Mouse (Mus musculus) stomach, embryonic 16.5 days (tissue): ENCODE data around the gene Olfr1202. TPM values are rescaled to one million over a fixed set of nuclear protein-coding genes. Genes with fewer than 3 reads are reported as not detected.

Experiments
- ATAC-seq: fragments of 200-750 bp; cut with Nextera tagmentation; 2 replicates; pipeline ENCODE4 v1.8.0; 2017; ENCODE audit warnings: moderate number of reproducible peaks, moderate TSS enrichment; ENCODE audit not compliant: insufficient read depth, low FRiP score
- H3K27ac ChIP-seq: fragments of 300-500 bp; sonication (generic); 2 replicates; pipeline ENCODE4 v1.5.1; 2014; ENCODE audit warnings: low read length
- H3K27me3 ChIP-seq: fragments of 300-500 bp; sonication (generic); 2 replicates; pipeline ENCODE4 v1.6.1; 2014; ENCODE audit warnings: low read length, control low read depth, mixed read lengths; ENCODE audit not compliant: control insufficient read depth, insufficient read depth
- H3K36me3 ChIP-seq: fragments of 300-500 bp; sonication (generic); 2 replicates; pipeline ENCODE4 v1.6.1; 2014; ENCODE audit warnings: low read length; ENCODE audit not compliant: control insufficient read depth, insufficient read depth
- H3K4me1 ChIP-seq: fragments of 300-500 bp; sonication (generic); 2 replicates; pipeline ENCODE4 v1.6.1; 2014; ENCODE audit warnings: low read length, control low read depth, mixed read lengths; ENCODE audit not compliant: control insufficient read depth, insufficient read depth
- H3K4me2 ChIP-seq: fragments of 300-500 bp; sonication (generic); 2 replicates; pipeline ENCODE4 v1.6.1; 2014; ENCODE audit warnings: low read depth, low read length, mixed read lengths
- H3K4me3 ChIP-seq: fragments of 300-500 bp; sonication (generic); replicated peaks from 2 replicates; pipeline ENCODE4 v1.5.1; 2014; ENCODE audit warnings: mild to moderate bottlenecking, low read length
- H3K9ac ChIP-seq: fragments of 300-500 bp; sonication (generic); 2 replicates; pipeline ENCODE4 v1.6.1; 2014; ENCODE audit warnings: low read length
- H3K9me3 ChIP-seq: fragments of 300-500 bp; sonication (generic); replicated peaks from 2 replicates; pipeline ENCODE4 v1.6.1; 2016; ENCODE audit warnings: low read length, control low read depth; ENCODE audit not compliant: control insufficient read depth
- WGBS: fragments of 180-500 bp; shearing (Covaris S2); extraction: QIAGEN DNeasy Blood & Tissue Kit; methylation state at CpG from one replicate; pipeline ENCODE4 v1.1.7; 2014; 5-methylcytosine and 5-hydroxymethylcytosine counted together
- polyA plus RNA-seq: library from polyadenylated mRNA; unstranded; fragments of >200 nt; fragmentation: Nextera tagmentation; extraction: Ambion mirVana; gene quantifications from 2 replicates; pipeline ENCODE4 v1.2.1, GENCODE M21; 2015

Gene Olfr1202
- not detected in 2 replicates for polyA plus RNA-seq

GRCm38 (mm10) chr2:88814196-88814595, at the start of gene Olfr1202:
Gene Olfr1202 (plus strand): TSS chr2:88814496.
- H3K9me3 ChIP-seq = no peaks in the 10 kb centered on the region
- WGBS = 80% methylated on average over 1 of the region's 1 CpGs
- H3K27me3 ChIP-seq = no peaks in the 10 kb centered on the region
- no peak within 1 kb of the TSS for H3K27ac ChIP-seq
- no peak within 1 kb of the TSS for H3K9ac ChIP-seq
- ATAC-seq = no peak
- no peak within 1 kb of the TSS for H3K4me2 ChIP-seq
- no peaks in the 10 kb centered on the region for H3K4me1 ChIP-seq
- no peak within 1 kb of the TSS for H3K4me3 ChIP-seq
- no peaks in the 10 kb centered on the region for H3K36me3 ChIP-seq

- H3K4me3 ChIP-seq = no peak within 1 kb of the TSS
- no peak within 1 kb of the TSS for H3K9ac ChIP-seq
- H3K4me2 ChIP-seq = no peak within 1 kb of the TSS
- WGBS = 65% methylated on average over 2 of the region's 2 CpGs
- no peak for ATAC-seq
- no peak within 1 kb of the TSS for H3K27ac ChIP-seq
- H3K27me3 ChIP-seq = no peaks in the 10 kb centered on the region
- H3K4me1 ChIP-seq = no peaks in the 10 kb centered on the region
- no peaks in the 10 kb centered on the region for H3K9me3 ChIP-seq
- no peaks in the 10 kb centered on the region for H3K36me3 ChIP-seq
These were observed 43.9 kb upstream of the Olfr1202 start, which contains the start of gene Olfr1200 for GRCm38 (mm10) chr2:88770388-88770787. Gene Olfr1200 (minus strand): TSS chr2:88770488.

- Histone ChIP-seq H3K4me3 (no peak within 1 kb of the TSS), H3K9me3 (no peaks in the 10 kb centered on the region), H3K36me3 (no peaks in the 10 kb centered on the region), H3K27ac (no peak within 1 kb of the TSS), H3K27me3 (no peaks in the 10 kb centered on the region), H3K4me2 (no peak within 1 kb of the TSS), H3K4me1 (no peaks in the 10 kb centered on the region), H3K9ac (no peak within 1 kb of the TSS)
- ATAC-seq = no peak
- 73% methylated on average over 6 of the region's 6 CpGs for WGBS
These were observed 21.6 kb upstream of the Olfr1202 start, which contains the start of gene Olfr1201 for GRCm38 (mm10) chr2:88792736-88793135. Gene Olfr1201 (plus strand): TSS chr2:88793036.

GRCm38 (mm10) chr2:88829437-88829836, 15.1 kb downstream of the Olfr1202 start, which contains the start of gene Olfr1205:
Gene Olfr1205 (plus strand): TSS chr2:88829737.
- no peak for ATAC-seq
- Histone ChIP-seq H3K9ac (no peak within 1 kb of the TSS), H3K4me3 (no peak within 1 kb of the TSS), H3K4me1 (no peaks in the 10 kb centered on the region), H3K27me3 (no peaks in the 10 kb centered on the region), H3K36me3 (no peaks in the 10 kb centered on the region), H3K4me2 (no peak within 1 kb of the TSS), H3K27ac (no peak within 1 kb of the TSS), H3K9me3 (no peaks in the 10 kb centered on the region)
- 91% methylated on average over 2 of the region's 2 CpGs for WGBS

- no peaks in the 10 kb centered on the region for H3K4me1 ChIP-seq
- WGBS = 43% methylated on average over 2 of the region's 2 CpGs
- no peak overlapping the region for H3K4me2 ChIP-seq
- no peaks in the 10 kb centered on the region for H3K27me3 ChIP-seq
- H3K9me3 ChIP-seq = no peaks in the 10 kb centered on the region
- no peaks in the 10 kb centered on the region for H3K36me3 ChIP-seq
- no peak overlapping the region for H3K4me3 ChIP-seq
- no peak for ATAC-seq
- H3K9ac ChIP-seq = no peak overlapping the region
- H3K27ac ChIP-seq = no peak overlapping the region
These were observed 24.2 kb downstream of the Olfr1202 start for GRCm38 (mm10) chr2:88838477-88838876.

- Histone ChIP-seq H3K4me2 (no peak within 1 kb of the TSS), H3K36me3 (no peaks in the 10 kb centered on the region), H3K27me3 (no peaks in the 10 kb centered on the region), H3K9me3 (no peaks in the 10 kb centered on the region), H3K27ac (no peak within 1 kb of the TSS), H3K4me3 (no peak within 1 kb of the TSS), H3K4me1 (no peaks in the 10 kb centered on the region), H3K9ac (no peak within 1 kb of the TSS)
- whole genome bisulfite sequencing = 89% methylated on average over 1 of the region's 1 CpGs
- no peak for ATAC-seq
These were observed 34.7 kb downstream of the Olfr1202 start, which contains the start of gene Olfr1204 for GRCm38 (mm10) chr2:88848992-88849391. Gene Olfr1204 (plus strand): TSS chr2:88849292.

GRCm38 (mm10) chr2:88862931-88863330, 48.6 kb downstream of the Olfr1202 start, which contains the start of gene Olfr1206:
Gene Olfr1206 (plus strand): TSS chr2:88863231.
- WGBS = 66% methylated on average over 2 of the region's 2 CpGs
- no peak within 1 kb of the TSS for H3K4me3 ChIP-seq
- ATAC-seq = no peak
- no peak within 1 kb of the TSS for H3K27ac ChIP-seq
- H3K27me3 ChIP-seq = no peaks in the 10 kb centered on the region
- no peak within 1 kb of the TSS for H3K4me2 ChIP-seq
- H3K9me3 ChIP-seq = no peaks in the 10 kb centered on the region
- no peak within 1 kb of the TSS for H3K9ac ChIP-seq
- no peaks in the 10 kb centered on the region for H3K4me1 ChIP-seq
- H3K36me3 ChIP-seq = no peaks in the 10 kb centered on the region

Other genes starting within 250 kb of the Olfr1202 start
- gene Olfr1189, start 228.0 kb upstream of the Olfr1202 start, polyA plus RNA-seq = not detected in 2 replicates
- not detected in 2 replicates for gene Olfr1191-ps1, start 174.0 kb upstream of the Olfr1202 start, polyA plus RNA-seq
- gene Olfr1192-ps1, start 166.0 kb upstream of the Olfr1202 start, polyA plus RNA-seq = not detected in 2 replicates
- gene Olfr1193, start 138.9 kb upstream of the Olfr1202 start, polyA plus RNA-seq = not detected in 2 replicates
- not detected in 2 replicates for gene Olfr1195, start 125.3 kb upstream of the Olfr1202 start, polyA plus RNA-seq
- not detected in 2 replicates for gene Olfr1196, start 109.9 kb upstream of the Olfr1202 start, polyA plus RNA-seq
- gene Olfr1197, start 82.1 kb upstream of the Olfr1202 start, polyA plus RNA-seq = not detected in 2 replicates
- not detected in 2 replicates for gene Olfr1198, start 63.1 kb upstream of the Olfr1202 start, polyA plus RNA-seq
- not detected in 2 replicates for gene Olfr1199, start 54.0 kb upstream of the Olfr1202 start, polyA plus RNA-seq
- gene Olfr1200, start 44.0 kb upstream of the Olfr1202 start, polyA plus RNA-seq = not detected in 2 replicates
- not detected in 2 replicates for gene Olfr1201, start 21.5 kb upstream of the Olfr1202 start, polyA plus RNA-seq
- not detected in 2 replicates for gene Olfr1205, start 15.2 kb downstream of the Olfr1202 start, polyA plus RNA-seq
- not detected in 2 replicates for gene Olfr1204, start 34.8 kb downstream of the Olfr1202 start, polyA plus RNA-seq
- gene Olfr1206, start 48.7 kb downstream of the Olfr1202 start, polyA plus RNA-seq = not detected in 2 replicates
- not detected in 2 replicates for gene Olfr1208, start 87.8 kb downstream of the Olfr1202 start, polyA plus RNA-seq
- not detected in 2 replicates for gene Olfr1209, start 100.7 kb downstream of the Olfr1202 start, polyA plus RNA-seq
- not detected in 2 replicates for gene Olfr1211, start 123.6 kb downstream of the Olfr1202 start, polyA plus RNA-seq
- not detected in 2 replicates for gene Olfr1212, start 139.5 kb downstream of the Olfr1202 start, polyA plus RNA-seq
- gene Gm13762, start 165.8 kb downstream of the Olfr1202 start, polyA plus RNA-seq = not detected in 2 replicates
- gene Olfr1214, start 178.2 kb downstream of the Olfr1202 start, polyA plus RNA-seq = not detected in 2 replicates
- not detected in 2 replicates for gene Olfr1215, start 192.5 kb downstream of the Olfr1202 start, polyA plus RNA-seq
- gene Olfr1216, start 203.8 kb downstream of the Olfr1202 start, polyA plus RNA-seq = not detected in 2 replicates
- not detected in 2 replicates for gene Olfr1217, start 217.6 kb downstream of the Olfr1202 start, polyA plus RNA-seq
- not detected in 2 replicates for gene Olfr1218, start 246.7 kb downstream of the Olfr1202 start, polyA plus RNA-seq